Mouse (Mus musculus) brain, embryonic 14.5 days (tissue): Measurements from ENCODE around the gene Zbtb43.

ENCODE experiments used
- CTCF ChIP-seq: fragments of 200-500 bp; IDR thresholded peaks from 2 replicates; pipeline ENCODE4 v1.5.1; 2012; ENCODE audit warnings: inconsistent platforms, mild to moderate bottlenecking, moderate library complexity, borderline replicate concordance; ENCODE audit not compliant: insufficient read depth, insufficient read length; ENCODE audit errors: extremely low read depth
- POLR2A ChIP-seq: fragments of 200-500 bp; IDR thresholded peaks from 2 replicates; pipeline ENCODE4 v1.6.1; 2012; ENCODE audit warnings: mild to moderate bottlenecking, inconsistent platforms, borderline replicate concordance; ENCODE audit not compliant: poor library complexity, insufficient read depth, insufficient read length, severe bottlenecking; ENCODE audit errors: extremely low read depth

GRCm38 (mm10) chr2:33462066-33462465 lies 6.3 kb downstream of the Zbtb43 start:
- TF ChIP-seq CTCF (no peak), POLR2A (no peak)
